Mouse (Mus musculus) kidney, adult 18-20 months (tissue): Measurements from ENCODE around the gene Eng.
A peak's percentile ranks its signal among the peaks of the same experiment; 100 is the strongest.

Source experiments
- DNase-seq: peaks from one replicate; pipeline ENCODE4 v3.0.0; 2021

Gene Eng

GRCm38 (mm10) chr2:32683701-32684100 is 37.3 kb downstream of the Eng start:
- DNase-seq = no peak

GRCm38 (mm10) chr2:32684681-32685428 is 38.5 kb downstream of the Eng start:
- no peak for DNase-seq

GRCm38 (mm10) chr2:32685807-32686206 is 39.4 kb downstream of the Eng start:
- DNase-seq = no peak

- DNase-seq = no peak
These were observed 40.2 kb downstream of the Eng start for GRCm38 (mm10) chr2:32686640-32687039.

- DNase-seq = no peak
These were observed 41.2 kb downstream of the Eng start for GRCm38 (mm10) chr2:32687562-32687961.

- peak; percentile 91 for DNase-seq
These were observed 43.0 kb downstream of the Eng start for GRCm38 (mm10) chr2:32689420-32689819.

- no peak for DNase-seq
These were observed 44.6 kb downstream of the Eng start for GRCm38 (mm10) chr2:32691041-32691440.

GRCm38 (mm10) chr2:32692496-32692895 is 46.1 kb downstream of the Eng start:
- no peak for DNase-seq

- peak; percentile 64 for DNase-seq
These were observed 46.9 kb downstream of the Eng start for GRCm38 (mm10) chr2:32693282-32693681.

GRCm38 (mm10) chr2:32693823-32694411 is 47.5 kb downstream of the Eng start:
- DNase-seq = peak; percentile 91

- no peak for DNase-seq
These were observed 48.3 kb downstream of the Eng start for GRCm38 (mm10) chr2:32694691-32695090.

GRCm38 (mm10) chr2:32699680-32700079 is 53.3 kb downstream of the Eng start:
- DNase-seq = no peak

GRCm38 (mm10) chr2:32700966-32701743 is 54.8 kb downstream of the Eng start:
- peak; percentile 63 for DNase-seq

GRCm38 (mm10) chr2:32703046-32703445 is 56.7 kb downstream of the Eng start:
- no peak for DNase-seq

GRCm38 (mm10) chr2:32704021-32704421 is 57.6 kb downstream of the Eng start, which contains the start of gene Fpgs:
Gene Fpgs, minus strand, starts transcription at chr2:32704145.
- peak; percentile 87 for DNase-seq

- DNase-seq = no peak
These were observed 58.6 kb downstream of the Eng start for GRCm38 (mm10) chr2:32705018-32705417.

- DNase-seq = no peak
These were observed 60.6 kb downstream of the Eng start for GRCm38 (mm10) chr2:32706971-32707370.

- DNase-seq = no peak
These were observed 62.2 kb downstream of the Eng start for GRCm38 (mm10) chr2:32708643-32709042.

GRCm38 (mm10) chr2:32709521-32710137 is 63.2 kb downstream of the Eng start:
- DNase-seq = no peak

GRCm38 (mm10) chr2:32710425-32710824 is 64.0 kb downstream of the Eng start:
- DNase-seq = no peak

- no peak for DNase-seq
These were observed 65.1 kb downstream of the Eng start for GRCm38 (mm10) chr2:32711301-32712056.

- peak; percentile 79 for DNase-seq
These were observed 65.7 kb downstream of the Eng start for GRCm38 (mm10) chr2:32712108-32712551.

GRCm38 (mm10) chr2:32712586-32712933 is 66.2 kb downstream of the Eng start:
- DNase-seq = peak; percentile 97
